In genomic region chr6:125504622-125505355, GRCm38 (mm10) we compare ENCODE assay signal across 29 mouse cellular contexts. TPM values are rescaled to one million over a fixed set of nuclear protein-coding genes. Genes with fewer than 3 reads are reported as not detected.
DNase-seq lines count a peak whose midpoint lies in the region; ATAC-seq and TF ChIP-seq lines count a peak whose summit lies in the region.
"Had no signal": no experiment of that assay in that cellular context is flagged by ENCODE, and none has a peak within 500 bp of the region (broad histone marks: within the 10 kb centered on the region; RNA-seq: fewer than 3 reads in every experiment).

No protein-coding gene starts in this region.

- TF ChIP-seq EP300 in stomach, postnatal 0 days (optimal IDR thresholded peaks at IDR 0.05): no peak

- no peak overlapping the region for H3K9ac ChIP-seq in stomach, postnatal 0 days (ENCODE audit: low read length)
- H3K9ac ChIP-seq: forebrain, embryonic 13.5 days; heart, embryonic 15.5 days; hindbrain, embryonic 13.5 days; liver, embryonic 14.5 days; lung, embryonic 15.5 days; midbrain, embryonic 15.5 days had no signal

- peaks cover 6% of the 10 kb centered on the region for H3K27me3 ChIP-seq in E14TG2a.4 (ENCODE audit: insufficient read depth, low read length)
- no peaks in the 10 kb centered on the region for H3K27me3 ChIP-seq in stomach, postnatal 0 days (ENCODE audit: control insufficient read depth, insufficient read depth, low read length)
- H3K27me3 ChIP-seq: forebrain, embryonic 13.5 days; heart, embryonic 15.5 days; hindbrain, embryonic 13.5 days; lung, embryonic 15.5 days; midbrain, embryonic 15.5 days; Patski had no signal

- H3K4me2 ChIP-seq in stomach, postnatal 0 days (replicated peaks; ENCODE audit: low read depth): no peak overlapping the region
- H3K4me2 ChIP-seq: forebrain, embryonic 13.5 days; heart, embryonic 15.5 days; hindbrain, embryonic 13.5 days; lung, embryonic 15.5 days; midbrain, embryonic 15.5 days had no signal

- 48% methylated on average over 3 of the region's 3 CpGs for WGBS in stomach, postnatal 0 days

- ATAC-seq in stomach, postnatal 0 days (ENCODE audit: low FRiP score, low TSS enrichment): no peak
- ATAC-seq: activated CD4-positive, CD25-positive, alpha-beta regulatory T cell, adult 4 months; CD4-positive, CD25-positive, alpha-beta regulatory T cell, adult 4 months; forebrain, embryonic 13.5 days; midbrain, embryonic 15.5 days; Patski had no signal

- DNase-seq in layer of hippocampus, adult 2 months (ENCODE audit: low spot score in 2 of 2): no peak
- no peak for DNase-seq in layer of hippocampus, postnatal 14 days (ENCODE audit: low spot score in 2 of 2)
- peak; percentile 98 for DNase-seq in ES-CJ7 (ENCODE audit: low read depth, low spot score)
- no peak for DNase-seq in stomach, postnatal 0 days (ENCODE audit: low spot score)
- DNase-seq in heart, postnatal 14 days: no peak
- no peak for DNase-seq in adrenal gland, postnatal 10 days
- DNase-seq: adrenal gland, adult 2 months; cerebellum, adult 2 months; cerebellum, postnatal 14 days; gastrocnemius, postnatal 10 days; heart, postnatal 36 days; kidney, adult 11 months; kidney, postnatal 36 days; layer of hippocampus, postnatal 36 days; liver; lung, postnatal 36 days; right cerebral cortex, postnatal 25 days; thymus, adult 18-20 months; thymus, postnatal 25 days had no signal

- H3K4me3 ChIP-seq in layer of hippocampus, adult 2 months: no peak overlapping the region
- H3K4me3 ChIP-seq in E14TG2a.4 (replicated peaks; ENCODE audit: low read length): peak overlapping the region; percentile 45
- H3K4me3 ChIP-seq in stomach, postnatal 0 days (ENCODE audit: low read depth, low read length): no peak overlapping the region
- H3K4me3 ChIP-seq: forebrain, embryonic 13.5 days; heart, embryonic 15.5 days; hindbrain, embryonic 13.5 days; lung, embryonic 15.5 days; midbrain, embryonic 15.5 days had no signal

- H3K4me1 ChIP-seq in E14TG2a.4 (replicated peaks; ENCODE audit: low read depth, low read length): peaks cover 71% of the 10 kb centered on the region
- H3K4me1 ChIP-seq in stomach, postnatal 0 days (replicated peaks; ENCODE audit: control insufficient read depth, insufficient read depth): no peaks in the 10 kb centered on the region
- H3K4me1 ChIP-seq: forebrain, embryonic 13.5 days; heart, embryonic 15.5 days; hindbrain, embryonic 13.5 days; lung, embryonic 15.5 days; midbrain, embryonic 15.5 days had no signal

- no peak overlapping the region for H3K27ac ChIP-seq in layer of hippocampus, adult 2 months
- H3K27ac ChIP-seq in stomach, postnatal 0 days (replicated peaks): no peak overlapping the region
- H3K27ac ChIP-seq: forebrain, embryonic 13.5 days; heart, embryonic 15.5 days; hindbrain, embryonic 13.5 days; liver, embryonic 14.5 days; lung, embryonic 15.5 days; midbrain, embryonic 15.5 days had no signal

- H3K9me3 ChIP-seq in E14TG2a.4 (ENCODE audit: low read length): no peaks in the 10 kb centered on the region
- no peaks in the 10 kb centered on the region for H3K9me3 ChIP-seq in stomach, postnatal 0 days (ENCODE audit: control insufficient read depth, low read length)
- H3K9me3 ChIP-seq: forebrain, embryonic 13.5 days; heart, embryonic 15.5 days; hindbrain, embryonic 13.5 days; lung, embryonic 15.5 days; midbrain, embryonic 15.5 days had no signal

- intact Hi-C loops in heart, postnatal 14 days (cut with DNase I): no loop called here

- H3K36me3 ChIP-seq in E14TG2a.4 (ENCODE audit: insufficient read depth, low read length): no peaks in the 10 kb centered on the region
- H3K36me3 ChIP-seq in stomach, postnatal 0 days (ENCODE audit: control insufficient read depth, insufficient read depth, low read length): no peaks in the 10 kb centered on the region
- H3K36me3 ChIP-seq: heart, embryonic 15.5 days; hindbrain, embryonic 13.5 days; lung, embryonic 15.5 days; midbrain, embryonic 15.5 days had no signal

- TF ChIP-seq CTCF in layer of hippocampus, adult 2 months (conservative IDR thresholded peaks at IDR 0.05): 0 out of 2 replicates have a peak, but pooled peaks have one; percentile 4
- TF ChIP-seq CTCF in E14TG2a.4 (conservative IDR thresholded peaks at IDR 0.05; ENCODE audit: low read length): peak; percentile 46
- TF ChIP-seq CTCF in stomach, postnatal 0 days (IDR thresholded peaks at IDR 0.05; ENCODE audit: low read depth): peak; percentile 14; the same call in 1 of the 2 replicates

RNA-seq across cellular contexts. Expression of gene Cd9, which starts 10.2 kb away (rescaled TPM):
- 10 to 100 TPM; 57.1 to 60.0 TPM for total RNA-seq in layer of hippocampus, adult 2 months (2021)
- 100 to 1,000 TPM; 103 to 117 TPM for total RNA-seq in layer of hippocampus, postnatal 14 days (2021)
- polyA plus RNA-seq in stomach, postnatal 0 days (2015; fragmentation: Nextera tagmentation; extraction: Ambion mirVana): 487 and 500 TPM in 2 replicates
- total RNA-seq in heart, postnatal 14 days (2021): 10 to 100 TPM; 63.4 to 69.8 TPM
- total RNA-seq in adrenal gland, postnatal 10 days (2021): 100 to 1,000 TPM; 120 TPM

RNA-seq across cellular contexts. Expression of gene Vwf, which starts 41.8 kb away (rescaled TPM):
- total RNA-seq in layer of hippocampus, adult 2 months (2021): 10 to 100 TPM; 13.2 to 23.5 TPM
- total RNA-seq in layer of hippocampus, postnatal 14 days (2021): 10 to 100 TPM; 29.1 to 32.8 TPM
- polyA plus RNA-seq in stomach, postnatal 0 days (2015; fragmentation: Nextera tagmentation; extraction: Ambion mirVana): 7.8 and 9.5 TPM in 2 replicates
- 100 to 1,000 TPM in 1 of 2 experiments, 10 to 100 TPM in 1; 88.1 to 110 TPM for total RNA-seq in heart, postnatal 14 days (2021)
- total RNA-seq in adrenal gland, postnatal 10 days (2021): 10 to 100 TPM; 22.4 to 25.2 TPM
- polyA plus RNA-seq: CD4-positive, CD25-positive, alpha-beta regulatory T cell, adult 4 months had no signal
